Mouse (Mus musculus): ENCODE results near the gene Fbp1.

DNA sequence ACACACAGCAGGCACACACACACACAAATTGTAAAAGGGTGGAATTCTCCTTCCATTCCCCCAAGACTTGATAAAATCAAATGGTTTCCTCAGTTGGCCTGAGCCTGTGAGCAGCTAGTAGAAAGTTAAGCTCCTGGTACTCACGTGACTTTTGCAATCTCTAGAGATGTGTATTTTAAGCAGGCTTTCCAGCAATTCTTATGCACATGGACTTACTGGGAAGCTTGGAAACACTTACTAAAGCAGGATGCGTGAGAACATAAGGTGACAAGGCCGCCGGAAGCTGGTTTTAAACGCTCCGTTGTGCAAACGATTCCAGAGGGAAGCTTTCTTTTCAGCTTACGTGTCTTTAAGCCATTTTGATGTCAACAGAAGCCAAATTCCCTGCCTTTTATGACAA is 35.1 kb upstream of the Fbp1 start:
- no peak for TF ChIP-seq ZC3H11A (IDR thresholded peaks at IDR 0.05; ENCODE audit: borderline replicate concordance, low read depth, low read length)
- TF ChIP-seq HCFC1 (IDR thresholded peaks at IDR 0.05; ENCODE audit: borderline replicate concordance, insufficient read depth, low read length): no peak
- TF ChIP-seq CHD2 (IDR thresholded peaks at IDR 0.05; ENCODE audit: low read depth, low read length): no peak
